Mouse (Mus musculus) hindbrain, embryonic 15.5 days (tissue): ENCODE measurements around the gene BC004004. TPM values are rescaled to one million over a fixed set of nuclear protein-coding genes. Genes with fewer than 3 reads are reported as not detected.
A peak's percentile ranks its signal among the peaks of the same experiment; 100 is the strongest.

Experiments
- ATAC-seq: fragments of 200-750 bp; cut with Nextera tagmentation; 2 replicates; pipeline ENCODE4 v1.8.0; 2017; ENCODE audit warnings: low read depth, moderate number of reproducible peaks, moderate TSS enrichment; ENCODE audit not compliant: low FRiP score
- H3K27ac ChIP-seq: fragments of 300-500 bp; sonication (generic); replicated peaks from 2 replicates; pipeline ENCODE4 v1.5.1; 2015; ENCODE audit warnings: mild to moderate bottlenecking, inconsistent platforms
- H3K27me3 ChIP-seq: fragments of 300-500 bp; sonication (generic); 2 replicates; pipeline ENCODE4 v1.6.1; 2015; ENCODE audit warnings: control low read depth, inconsistent platforms
- H3K36me3 ChIP-seq: fragments of 300-500 bp; sonication (generic); 2 replicates; pipeline ENCODE4 v1.6.1; 2015; ENCODE audit warnings: control low read depth, inconsistent platforms
- H3K4me1 ChIP-seq: fragments of 300-500 bp; sonication (generic); replicated peaks from 2 replicates; pipeline ENCODE4 v1.6.1; 2015; ENCODE audit warnings: control low read depth, inconsistent platforms
- H3K4me2 ChIP-seq: fragments of 300-500 bp; sonication (generic); 2 replicates; pipeline ENCODE4 v1.6.1; 2015; ENCODE audit warnings: moderate library complexity, mild to moderate bottlenecking, inconsistent platforms
- H3K4me3 ChIP-seq: fragments of 300-500 bp; sonication (generic); 2 replicates; pipeline ENCODE4 v1.5.1; 2015; ENCODE audit warnings: mild to moderate bottlenecking, inconsistent platforms
- H3K9ac ChIP-seq: fragments of 300-500 bp; sonication (generic); 2 replicates; pipeline ENCODE4 v1.6.1; 2015; ENCODE audit warnings: inconsistent platforms
- H3K9me3 ChIP-seq: fragments of 300-500 bp; sonication (generic); 2 replicates; pipeline ENCODE4 v1.6.1; 2016; ENCODE audit warnings: control low read depth, inconsistent platforms
- WGBS: fragments of 180-500 bp; shearing (Covaris S2); methylation state at CpG from one replicate; pipeline ENCODE4 v1.1.7; 2015; 5-methylcytosine and 5-hydroxymethylcytosine counted together
- polyA plus RNA-seq: library from polyadenylated mRNA; unstranded; fragments of >200 nt; fragmentation: Nextera tagmentation; extraction: Ambion mirVana; gene quantifications from 2 replicates; pipeline ENCODE4 v1.2.1, GENCODE M21; 2015

The BC004004 gene
- polyA plus RNA-seq, 1 experiment from 2014 or later: 121 TPM

GRCm38 (mm10) chr17:29330221-29330620 is 61.6 kb downstream of the BC004004 start:
- Histone ChIP-seq H3K9me3 (no peaks in the 10 kb centered on the region), H3K36me3 (peaks cover 35% of the 10 kb centered on the region), H3K4me3 (no peak overlapping the region), H3K4me2 (no peak overlapping the region), H3K9ac (no peak overlapping the region), H3K27ac (peak overlapping the region; percentile 62; the same call in 1 of the 2 replicates), H3K4me1 (peaks cover 21% of the 10 kb centered on the region), H3K27me3 (no peaks in the 10 kb centered on the region)
- WGBS: 82% methylated on average over 3 of the region's 3 CpGs
- ATAC-seq: no peak

GRCm38 (mm10) chr17:29330671-29331410 is 62.3 kb downstream of the BC004004 start:
- Histone ChIP-seq H3K4me1 (peaks cover 18% of the 10 kb centered on the region), H3K36me3 (peaks cover 41% of the 10 kb centered on the region), H3K9me3 (no peaks in the 10 kb centered on the region), H3K4me3 (no peak overlapping the region), H3K9ac (no peak overlapping the region), H3K27ac (peak overlapping the region; percentile 62), H3K4me2 (no peak overlapping the region), H3K27me3 (no peaks in the 10 kb centered on the region)
- WGBS: 29% methylated on average over 5 of the region's 5 CpGs
- peak; percentile 39; the same call in 1 of the 2 replicates for ATAC-seq

- H3K36me3 ChIP-seq: peaks cover 54% of the 10 kb centered on the region
- H3K27me3 ChIP-seq: no peaks in the 10 kb centered on the region
- WGBS: 98% methylated on average over 4 of the region's 4 CpGs
- no peak for ATAC-seq
- H3K9ac ChIP-seq: no peak overlapping the region
- H3K27ac ChIP-seq: no peak overlapping the region
- H3K4me2 ChIP-seq: no peak overlapping the region
- H3K9me3 ChIP-seq: no peaks in the 10 kb centered on the region
- peaks cover 4% of the 10 kb centered on the region for H3K4me1 ChIP-seq
- H3K4me3 ChIP-seq: no peak overlapping the region
Measured at GRCm38 (mm10) chr17:29332186-29332685, 63.6 kb downstream of the BC004004 start.

GRCm38 (mm10) chr17:29336266-29336990 is 67.8 kb downstream of the BC004004 start:
- WGBS: 95% methylated on average over 19 of the region's 19 CpGs
- no peak overlapping the region for H3K4me3 ChIP-seq
- no peak overlapping the region for H3K4me2 ChIP-seq
- H3K27me3 ChIP-seq: no peaks in the 10 kb centered on the region
- H3K4me1 ChIP-seq: peaks cover 27% of the 10 kb centered on the region
- peaks cover 73% of the 10 kb centered on the region for H3K36me3 ChIP-seq
- no peaks in the 10 kb centered on the region for H3K9me3 ChIP-seq
- H3K27ac ChIP-seq: no peak overlapping the region
- no peak overlapping the region for H3K9ac ChIP-seq
- no peak for ATAC-seq

GRCm38 (mm10) chr17:29337979-29338823 is 69.6 kb downstream of the BC004004 start:
- 69% methylated on average over 9 of the region's 9 CpGs for WGBS
- H3K9ac ChIP-seq: no peak overlapping the region
- H3K27ac ChIP-seq: peak overlapping the region; percentile 45; the same call in 1 of the 2 replicates
- no peaks in the 10 kb centered on the region for H3K27me3 ChIP-seq
- H3K9me3 ChIP-seq: no peaks in the 10 kb centered on the region
- H3K4me2 ChIP-seq: no peak overlapping the region
- ATAC-seq: peak; percentile 46; the same call in 1 of the 2 replicates
- H3K36me3 ChIP-seq: peaks cover 58% of the 10 kb centered on the region
- peaks cover 43% of the 10 kb centered on the region for H3K4me1 ChIP-seq
- no peak overlapping the region for H3K4me3 ChIP-seq

- peaks cover 52% of the 10 kb centered on the region for H3K36me3 ChIP-seq
- H3K4me3 ChIP-seq: no peak overlapping the region
- no peaks in the 10 kb centered on the region for H3K9me3 ChIP-seq
- ATAC-seq: no peak
- no peaks in the 10 kb centered on the region for H3K27me3 ChIP-seq
- WGBS: 77% methylated on average over 11 of the region's 11 CpGs
- H3K4me2 ChIP-seq: no peak overlapping the region
- H3K27ac ChIP-seq: peak overlapping the region; percentile 60; the same call in 1 of the 2 replicates
- peaks cover 43% of the 10 kb centered on the region for H3K4me1 ChIP-seq
- no peak overlapping the region for H3K9ac ChIP-seq
Measured at GRCm38 (mm10) chr17:29339170-29339768, 70.7 kb downstream of the BC004004 start.

- Histone ChIP-seq H3K4me3 (no peak overlapping the region), H3K4me1 (peaks cover 51% of the 10 kb centered on the region), H3K27ac (no peak overlapping the region; the same call in none of the 2 replicates), H3K27me3 (no peaks in the 10 kb centered on the region), H3K9ac (no peak overlapping the region), H3K9me3 (no peaks in the 10 kb centered on the region), H3K4me2 (no peak overlapping the region), H3K36me3 (peaks cover 43% of the 10 kb centered on the region)
- 82% methylated on average over 18 of the region's 18 CpGs for WGBS
- no peak for ATAC-seq
Measured at GRCm38 (mm10) chr17:29340406-29341261, 72.0 kb downstream of the BC004004 start.

- H3K4me1 ChIP-seq: peaks cover 60% of the 10 kb centered on the region
- H3K9me3 ChIP-seq: no peaks in the 10 kb centered on the region
- 20% methylated on average over 9 of the region's 9 CpGs for WGBS
- H3K36me3 ChIP-seq: peaks cover 33% of the 10 kb centered on the region
- no peak overlapping the region for H3K9ac ChIP-seq
- H3K27me3 ChIP-seq: no peaks in the 10 kb centered on the region
- ATAC-seq: peak; percentile 40; the same call in 1 of the 2 replicates
- no peak overlapping the region for H3K4me3 ChIP-seq
- 0 out of 2 replicates have a peak overlapping the region, but pooled peaks have one; percentile 11 for H3K4me2 ChIP-seq
- peak overlapping the region; percentile 81 for H3K27ac ChIP-seq
Measured at GRCm38 (mm10) chr17:29341591-29342003, 73.0 kb downstream of the BC004004 start.

GRCm38 (mm10) chr17:29342010-29342910 is 73.7 kb downstream of the BC004004 start:
- H3K9ac ChIP-seq: no peak overlapping the region
- H3K9me3 ChIP-seq: no peaks in the 10 kb centered on the region
- H3K27me3 ChIP-seq: no peaks in the 10 kb centered on the region
- WGBS: 40% methylated on average over 13 of the region's 13 CpGs
- H3K4me3 ChIP-seq: no peak overlapping the region
- peak overlapping the region; percentile 81 for H3K27ac ChIP-seq
- ATAC-seq: peak; percentile 23; the same call in 1 of the 2 replicates
- peaks cover 61% of the 10 kb centered on the region for H3K4me1 ChIP-seq
- H3K36me3 ChIP-seq: peaks cover 28% of the 10 kb centered on the region
- 0 out of 2 replicates have a peak overlapping the region, but pooled peaks have one; percentile 11 for H3K4me2 ChIP-seq

GRCm38 (mm10) chr17:29343241-29343640 is 74.7 kb downstream of the BC004004 start:
- Histone ChIP-seq H3K4me1 (peaks cover 61% of the 10 kb centered on the region), H3K4me3 (no peak overlapping the region), H3K9ac (no peak overlapping the region), H3K36me3 (peaks cover 20% of the 10 kb centered on the region), H3K27me3 (no peaks in the 10 kb centered on the region), H3K9me3 (no peaks in the 10 kb centered on the region), H3K4me2 (no peak overlapping the region), H3K27ac (no peak overlapping the region)
- WGBS: 88% methylated on average over 5 of the region's 5 CpGs
- ATAC-seq: no peak
